Mouse (Mus musculus) embryo, embryonic 10 days (tissue): Measurements from ENCODE around the gene Pkn2.

ENCODE experiments used
- DNase-seq: peaks from one replicate; pipeline ENCODE4 v3.0.0-alpha.2; 2015; ENCODE audit warnings: low spot score

Gene Pkn2

GRCm38 (mm10) chr3:142881872-142882623, at the start of gene Pkn2:
TSS of gene Pkn2 (minus strand) at chr3:142882004.
- peak; percentile 97 for DNase-seq

DNA sequence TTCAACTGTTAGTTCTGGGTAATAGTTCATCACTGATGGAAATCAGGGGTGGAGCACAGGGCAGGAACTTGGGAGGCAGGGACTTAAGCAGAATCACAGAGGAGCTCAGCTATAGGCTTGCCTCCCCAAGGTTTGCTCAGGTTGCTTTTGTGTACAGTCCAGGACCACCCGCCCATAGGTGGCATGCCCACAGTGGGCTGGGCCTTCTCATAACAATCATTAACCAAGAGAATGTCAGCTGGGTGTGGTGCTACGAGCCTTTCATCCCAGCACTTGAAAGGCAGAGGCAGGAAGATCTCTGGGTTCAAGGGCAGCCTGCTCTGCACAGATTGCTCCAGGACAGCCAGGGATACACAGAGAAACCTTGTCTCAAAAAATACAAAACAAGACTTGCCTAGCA, 48.1 kb upstream of the Pkn2 start:
- no peak for DNase-seq

- no peak for DNase-seq
Measured at GRCm38 (mm10) chr3:142927311-142927710, 45.5 kb upstream of the Pkn2 start.

- no peak for DNase-seq
Measured at GRCm38 (mm10) chr3:142924831-142925348, 43.1 kb upstream of the Pkn2 start.

- DNase-seq, result no peak
Measured at GRCm38 (mm10) chr3:142919070-142919469, 37.3 kb upstream of the Pkn2 start.

DNA sequence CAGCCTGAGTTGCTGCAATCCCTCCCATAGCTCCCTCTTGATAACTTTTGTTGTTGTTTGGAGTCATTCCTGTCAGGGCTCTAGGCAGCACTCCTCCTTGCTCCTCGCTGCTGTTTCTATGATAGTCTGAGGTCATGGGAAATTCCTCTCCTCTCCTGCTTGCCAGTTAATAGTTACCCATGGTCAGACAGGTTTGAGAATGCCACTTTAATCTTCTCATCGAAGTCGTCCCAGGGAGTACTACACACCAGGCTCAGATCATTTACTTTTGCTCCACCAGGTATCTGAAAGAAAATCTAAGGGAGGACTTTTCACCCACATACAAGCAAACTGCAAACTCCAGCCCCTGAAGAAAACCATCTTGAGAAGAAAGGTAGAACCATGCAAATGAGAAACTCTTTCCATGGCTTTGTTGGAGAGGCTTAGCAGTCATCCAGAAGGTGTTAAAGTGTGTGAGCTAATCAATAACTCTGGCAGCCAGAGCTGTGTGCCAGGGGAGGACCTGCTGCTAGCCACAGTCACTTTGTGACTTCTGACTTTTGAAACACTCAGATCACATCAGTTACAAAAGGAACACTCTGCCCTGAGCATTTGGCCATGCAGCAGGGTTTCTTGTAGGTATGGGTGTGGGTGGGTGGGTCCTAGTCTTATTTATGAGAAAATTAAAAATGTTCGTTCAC, 36.1 kb upstream of the Pkn2 start:
- no peak for DNase-seq

- DNase-seq, result no peak
Measured at GRCm38 (mm10) chr3:142917171-142917570, 35.4 kb upstream of the Pkn2 start.

- DNase-seq, result no peak
Measured at GRCm38 (mm10) chr3:142913295-142913694, 31.5 kb upstream of the Pkn2 start.

DNA sequence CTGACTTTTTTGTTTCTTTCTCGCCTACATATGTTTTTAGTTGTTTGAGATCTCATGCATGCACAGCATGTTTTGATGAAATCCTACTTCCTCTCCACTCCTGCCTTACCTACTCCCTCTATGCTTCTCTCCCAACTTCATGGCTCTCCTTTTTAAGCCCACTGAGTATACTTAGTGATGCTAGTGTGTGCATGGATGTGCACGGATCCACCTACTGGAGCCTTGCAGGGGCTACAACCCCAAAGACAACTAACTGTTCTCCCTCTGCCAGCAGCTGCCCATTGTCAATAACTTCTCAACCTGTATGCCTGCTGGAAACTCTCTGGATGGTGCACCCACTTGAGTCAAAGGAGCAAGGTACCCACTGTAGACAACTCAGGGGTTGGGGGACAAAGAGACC, 17.9 kb upstream of the Pkn2 start:
- no peak for DNase-seq

GRCm38 (mm10) chr3:142898949-142899396, 17.2 kb upstream of the Pkn2 start:
- no peak for DNase-seq

- DNase-seq, result no peak
Measured at GRCm38 (mm10) chr3:142890442-142890841, 8.6 kb upstream of the Pkn2 start.

DNA sequence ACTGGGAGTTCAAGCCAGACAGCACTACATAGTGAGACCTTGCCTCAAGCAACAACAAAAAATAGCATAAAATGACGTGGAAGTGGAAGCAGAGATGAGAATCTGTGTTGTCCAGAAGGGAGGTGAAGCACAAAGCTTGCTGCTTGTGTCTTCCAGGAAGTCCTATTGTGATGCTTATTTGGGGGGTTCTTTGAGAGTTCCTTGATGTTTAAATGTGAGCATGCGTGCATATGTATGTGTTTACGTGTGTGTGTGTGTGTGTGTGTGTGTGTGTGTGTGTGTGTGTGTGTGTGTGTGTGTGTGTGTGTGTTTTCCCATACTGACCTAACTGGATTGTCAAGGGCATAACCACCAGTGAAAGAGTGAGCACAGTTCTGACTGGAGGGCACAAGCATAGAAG, 5.2 kb upstream of the Pkn2 start:
- DNase-seq, result no peak

DNA sequence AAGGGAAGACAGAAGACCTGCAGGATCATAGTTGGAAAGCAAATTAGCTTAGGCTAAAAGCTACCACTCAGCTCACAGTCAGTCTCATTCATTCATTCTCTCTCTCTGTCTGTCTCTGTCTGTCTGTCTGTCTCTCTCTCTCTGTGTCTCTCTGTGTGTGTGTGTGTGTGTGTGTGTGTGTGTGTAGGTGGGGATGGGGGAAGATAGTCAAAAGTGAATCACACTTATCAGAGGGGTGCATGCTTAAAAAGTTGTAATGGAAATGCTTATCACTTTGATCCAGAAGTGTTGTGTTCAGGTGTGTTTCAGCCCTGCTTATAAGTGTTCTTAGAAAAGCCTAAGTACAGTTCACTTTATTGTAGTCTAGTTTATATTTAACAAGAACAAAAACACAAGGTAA, 2.8 kb upstream of the Pkn2 start:
- DNase-seq, result no peak

GRCm38 (mm10) chr3:142881589-142881871, 274 bp downstream of the Pkn2 start:
- DNase-seq, result no peak

- DNase-seq, result peak; percentile 66
Measured at GRCm38 (mm10) chr3:142880790-142881588, 815 bp downstream of the Pkn2 start.

- DNase-seq, result no peak
Measured at GRCm38 (mm10) chr3:142863236-142863635, 18.6 kb downstream of the Pkn2 start.

DNA sequence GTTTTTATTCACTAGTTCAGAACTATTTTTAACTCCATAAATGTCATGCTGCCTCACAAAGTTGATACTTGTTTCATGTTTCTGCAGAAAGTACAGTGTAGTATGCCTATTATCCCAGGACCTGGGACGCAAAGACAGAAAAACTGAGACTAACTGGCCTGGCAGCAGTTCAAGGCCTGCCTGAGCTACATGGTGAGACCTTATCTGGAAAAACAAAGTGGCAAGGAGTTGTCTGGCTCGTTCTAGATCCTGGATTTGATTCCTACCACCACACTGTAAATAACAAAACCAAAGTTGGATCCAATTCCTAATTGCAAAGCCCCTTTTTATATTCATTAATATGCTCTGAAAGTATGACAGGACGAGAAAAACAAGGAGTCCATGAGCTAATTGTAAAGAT, 25.0 kb downstream of the Pkn2 start:
- DNase-seq, result no peak

DNA sequence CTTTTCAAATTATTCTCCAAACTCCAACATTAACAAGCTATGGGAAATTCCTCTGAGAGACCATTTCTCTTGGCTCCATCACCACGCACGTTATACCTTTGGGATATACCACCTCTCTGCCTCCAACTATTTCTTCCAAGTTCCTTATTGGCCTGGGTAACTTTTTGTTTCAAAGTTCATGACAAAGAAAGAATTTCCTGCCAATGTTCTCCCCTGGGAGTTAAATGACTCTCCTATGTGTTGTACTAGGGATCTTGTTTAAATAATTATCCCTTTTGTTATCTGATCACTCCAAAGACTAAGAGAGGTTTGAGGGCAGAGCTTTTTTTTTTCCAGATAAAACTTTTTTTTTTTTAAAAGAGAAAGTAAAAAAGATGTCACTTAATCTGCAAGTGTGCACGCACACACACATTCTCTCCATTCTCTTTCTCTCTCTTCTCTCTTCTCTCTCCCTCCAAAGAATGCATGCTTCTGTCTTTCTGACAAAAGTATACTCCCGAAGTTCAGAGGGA, 25.8 kb downstream of the Pkn2 start:
- no peak for DNase-seq

DNA sequence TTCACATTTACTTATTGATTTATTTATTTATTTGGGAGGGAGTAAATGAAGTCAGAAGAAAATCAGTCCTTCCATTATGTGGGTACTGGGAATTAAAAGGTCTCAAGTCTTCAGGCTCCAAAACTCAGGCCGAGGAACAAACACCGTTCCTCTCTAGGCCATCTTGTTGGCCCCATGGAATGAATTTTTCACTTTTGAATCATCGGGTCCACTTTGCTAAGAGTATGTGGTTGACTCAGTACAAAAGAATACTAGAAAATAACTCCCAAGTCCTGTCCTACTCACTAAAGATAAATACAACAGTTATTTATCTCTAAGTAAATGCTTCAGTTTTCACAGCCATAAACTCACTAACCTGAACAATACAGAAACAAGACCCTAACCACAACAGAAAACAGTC, 28.9 kb downstream of the Pkn2 start:
- no peak for DNase-seq

DNA sequence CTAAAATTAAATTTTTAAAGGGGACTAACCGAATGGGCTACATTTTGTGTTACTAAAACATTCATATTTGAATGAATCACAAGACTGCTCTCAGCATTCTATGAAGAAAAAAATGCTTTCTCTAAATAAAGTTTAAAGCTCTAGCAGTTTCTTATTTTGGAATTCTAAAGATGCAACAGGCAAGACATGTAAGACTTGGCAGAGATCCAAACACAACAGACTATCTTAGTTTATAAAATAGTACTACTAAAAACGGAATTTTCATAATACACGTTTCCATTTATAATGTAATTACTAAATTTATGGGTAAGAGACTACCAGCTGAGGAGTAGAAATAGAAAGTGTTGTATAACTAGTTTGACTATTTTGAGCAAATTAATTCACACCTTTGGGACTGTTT, 30.2 kb downstream of the Pkn2 start:
- no peak for DNase-seq

DNA sequence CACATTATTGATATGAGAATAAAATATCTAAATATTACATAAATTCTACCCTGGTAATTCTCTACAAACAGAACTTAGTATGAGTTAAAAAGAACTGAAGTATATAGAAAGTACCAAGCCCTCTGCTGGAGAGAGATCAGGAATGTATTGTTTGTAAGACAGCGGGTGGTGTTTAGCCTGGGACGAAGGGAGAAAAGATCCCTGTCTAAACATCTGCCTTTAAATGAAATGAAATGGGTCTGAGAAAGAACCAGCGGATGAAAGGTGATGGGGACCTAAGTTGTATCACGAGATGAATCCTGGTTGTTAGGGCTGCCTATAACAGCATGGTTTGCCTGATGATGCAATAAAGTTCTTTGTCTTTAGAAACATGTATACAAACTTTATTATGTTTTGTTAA, 41.8 kb downstream of the Pkn2 start:
- no peak for DNase-seq

- no peak for DNase-seq
Measured at GRCm38 (mm10) chr3:142834761-142835160, 47.0 kb downstream of the Pkn2 start.

- no peak for DNase-seq
Measured at GRCm38 (mm10) chr3:142834024-142834423, 47.8 kb downstream of the Pkn2 start.
